Mouse (Mus musculus): ENCODE data around the gene Tbc1d22a.

DNA sequence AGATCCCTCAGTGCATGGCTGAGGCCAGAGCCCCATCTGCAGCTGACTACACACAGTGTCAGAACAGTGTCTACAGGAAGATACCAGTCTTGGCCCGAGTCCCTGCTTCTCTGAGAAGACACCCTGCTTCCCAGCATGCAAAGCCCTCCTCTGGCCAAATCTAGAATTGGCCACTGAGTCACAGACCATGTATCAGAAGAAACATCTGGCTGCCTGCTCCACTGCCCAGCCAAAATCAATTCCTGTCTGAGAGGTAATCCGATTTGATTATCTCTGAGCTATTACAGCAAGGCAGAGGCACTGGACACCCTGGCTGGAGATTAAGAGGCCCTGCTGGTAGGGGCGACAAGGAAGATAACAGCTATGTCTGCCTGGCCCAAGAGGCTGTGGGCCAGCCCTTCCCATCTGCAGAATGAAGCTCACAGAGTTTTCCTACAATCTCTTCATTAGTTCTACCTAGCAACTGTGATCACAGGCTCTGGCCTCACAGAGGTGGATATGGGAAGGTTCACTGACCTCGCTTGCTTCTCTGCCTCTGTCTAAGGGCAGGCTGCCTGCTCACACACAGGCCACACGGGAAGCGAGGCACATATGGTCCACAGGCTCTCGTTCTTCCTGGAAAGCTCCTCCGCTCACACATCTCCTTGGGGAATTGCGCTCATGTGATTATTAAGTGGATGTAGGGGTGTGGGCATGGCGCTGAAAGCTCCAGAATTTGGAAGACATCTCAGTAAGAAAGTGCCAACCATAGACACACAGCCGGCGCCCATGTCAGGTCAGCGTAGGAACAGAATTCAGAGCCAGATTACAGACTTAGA is 264.6 kb downstream of the Tbc1d22a start:
- no peak for TF ChIP-seq CTCF (IDR thresholded peaks at IDR 0.05; ENCODE audit: insufficient read depth, low read length)
- TF ChIP-seq POLR2A (IDR thresholded peaks at IDR 0.05; ENCODE audit: borderline replicate concordance, extremely low read depth, low read depth, low read length) = no peak
